Mouse (Mus musculus): ENCODE results near the gene Tpo. TPM values are rescaled to one million over a fixed set of nuclear protein-coding genes. Genes with fewer than 3 reads are reported as not detected.

Tpo gene
- polyA plus RNA-seq, 1 experiment from 2014 or later: not detected

DNA sequence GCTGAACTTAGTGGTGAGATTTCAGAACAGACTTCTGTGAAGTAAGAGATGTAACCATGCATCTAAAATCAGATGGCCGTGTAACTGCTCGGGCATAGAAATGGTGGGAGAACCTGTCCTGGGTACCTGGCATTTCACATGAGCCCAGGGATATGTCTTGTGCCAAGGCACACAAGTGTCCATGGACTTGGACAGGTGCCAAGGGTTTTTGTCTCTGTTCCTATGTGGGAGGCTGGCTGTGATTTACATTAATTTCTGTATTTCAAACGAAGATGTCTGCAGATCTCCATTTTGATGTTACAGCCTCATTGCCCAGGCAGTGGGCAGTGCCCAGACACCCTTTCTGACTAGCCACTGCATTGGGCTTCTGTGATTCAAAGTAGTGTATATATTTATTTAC is 115.3 kb downstream of the Tpo start:
- no peak overlapping the region for H3K27ac ChIP-seq (replicated peaks in 1 of 2; ENCODE audit: control insufficient read depth in 1 of 2, insufficient read depth in 1 of 2, low read depth in 2 of 2, low read length in 2 of 2)
- H3K9ac ChIP-seq (ENCODE audit: low read length): no peak overlapping the region
- no peak overlapping the region for H3K4me2 ChIP-seq (ENCODE audit: low read length)
- peaks cover 70% of the 10 kb centered on the region for H3K36me3 ChIP-seq (ENCODE audit: control insufficient read depth, insufficient read depth, low read length)
- 86% methylated on average over 3 of the region's 3 CpGs for WGBS
- no peaks in the 10 kb centered on the region for H3K9me3 ChIP-seq (ENCODE audit: control insufficient read depth, low read length)
- no peaks in the 10 kb centered on the region for H3K4me1 ChIP-seq (ENCODE audit: control insufficient read depth in 2 of 2, insufficient read depth in 2 of 2, low read length in 2 of 2)
- no peaks in the 10 kb centered on the region for H3K27me3 ChIP-seq (ENCODE audit: control insufficient read depth, insufficient read depth, low read length)
- H3K4me3 ChIP-seq (ENCODE audit: control insufficient read depth in 1 of 2, insufficient read depth in 1 of 2, low read depth in 1 of 2, low read length in 2 of 2): no peak overlapping the region
- no peak for ATAC-seq (ENCODE audit: insufficient number of reproducible peaks, insufficient read depth, low FRiP score, low read depth)

GRCm38 (mm10) chr12:30015501-30015900 is 116.9 kb downstream of the Tpo start:
- Histone ChIP-seq H3K9me3 (ENCODE audit: control insufficient read depth, low read length) (no peaks in the 10 kb centered on the region), H3K4me1 (ENCODE audit: control insufficient read depth in 2 of 2, insufficient read depth in 2 of 2, low read length in 2 of 2) (no peaks in the 10 kb centered on the region), H3K36me3 (ENCODE audit: control insufficient read depth, insufficient read depth, low read length) (peaks cover 84% of the 10 kb centered on the region), H3K4me2 (ENCODE audit: low read length) (no peak overlapping the region), H3K4me3 (ENCODE audit: control insufficient read depth in 1 of 2, insufficient read depth in 1 of 2, low read depth in 1 of 2, low read length in 2 of 2) (no peak overlapping the region), H3K9ac (ENCODE audit: low read length) (no peak overlapping the region), H3K27ac (replicated peaks in 1 of 2; ENCODE audit: control insufficient read depth in 1 of 2, insufficient read depth in 1 of 2, low read depth in 2 of 2, low read length in 2 of 2) (no peak overlapping the region), H3K27me3 (ENCODE audit: control insufficient read depth, insufficient read depth, low read length) (no peaks in the 10 kb centered on the region)
- WGBS: 86% methylated on average over 9 of the region's 9 CpGs
- ATAC-seq (ENCODE audit: insufficient number of reproducible peaks, insufficient read depth, low FRiP score, low read depth): no peak

DNA sequence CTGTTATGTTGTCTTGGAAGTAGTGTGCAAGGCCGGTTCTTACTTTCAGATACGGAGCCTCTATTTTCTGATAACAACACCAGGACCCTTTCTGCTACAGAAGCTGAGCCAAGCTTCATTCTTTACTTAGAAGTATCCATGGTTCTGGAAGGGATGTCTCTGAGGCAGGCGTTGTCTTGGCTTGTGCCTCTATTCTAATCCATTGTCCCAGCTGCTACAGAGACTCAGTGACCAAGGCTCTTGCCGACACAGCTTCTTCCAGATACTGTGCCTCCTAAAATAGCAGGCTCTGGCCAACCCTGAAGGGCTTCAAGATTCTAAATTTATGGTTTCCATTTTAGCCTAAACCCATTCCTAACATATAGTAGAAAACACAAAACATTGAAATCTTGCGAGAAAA is 123.7 kb downstream of the Tpo start:
- H3K36me3 ChIP-seq (ENCODE audit: control insufficient read depth, insufficient read depth, low read length): peaks cover 90% of the 10 kb centered on the region
- H3K4me1 ChIP-seq (ENCODE audit: control insufficient read depth in 2 of 2, insufficient read depth in 2 of 2, low read length in 2 of 2): no peaks in the 10 kb centered on the region
- no peak for ATAC-seq (ENCODE audit: insufficient number of reproducible peaks, insufficient read depth, low FRiP score, low read depth)

DNA sequence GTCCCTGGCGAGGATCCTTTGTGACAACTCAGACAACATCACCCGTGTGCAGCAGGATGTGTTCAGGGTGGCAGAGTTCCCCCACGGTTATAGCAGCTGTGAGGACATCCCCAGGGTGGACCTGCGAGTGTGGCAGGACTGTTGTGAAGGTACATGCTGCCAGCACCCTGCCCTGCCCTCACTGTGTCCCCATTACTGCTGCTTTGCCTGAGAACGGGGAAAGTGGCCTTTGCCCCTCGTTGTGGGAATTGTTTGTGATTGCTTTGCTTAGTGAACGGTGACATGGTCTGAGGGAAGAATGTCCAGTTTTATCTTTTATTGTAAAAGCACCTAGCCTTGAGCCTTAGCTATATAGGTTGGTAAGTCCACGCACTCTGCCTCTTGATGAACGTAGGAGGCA is 125.8 kb downstream of the Tpo start:
- Histone ChIP-seq H3K4me1 (ENCODE audit: control insufficient read depth in 2 of 2, insufficient read depth in 2 of 2, low read length in 2 of 2) (no peaks in the 10 kb centered on the region), H3K36me3 (ENCODE audit: control insufficient read depth, insufficient read depth, low read length) (peaks cover 90% of the 10 kb centered on the region), H3K4me3 (ENCODE audit: control insufficient read depth in 1 of 2, insufficient read depth in 1 of 2, low read depth in 1 of 2, low read length in 2 of 2) (no peak overlapping the region), H3K27me3 (ENCODE audit: control insufficient read depth, insufficient read depth, low read length) (no peaks in the 10 kb centered on the region), H3K9me3 (ENCODE audit: control insufficient read depth, low read length) (no peaks in the 10 kb centered on the region), H3K9ac (ENCODE audit: low read length) (no peak overlapping the region), H3K4me2 (ENCODE audit: low read length) (no peak overlapping the region), H3K27ac (replicated peaks in 1 of 2; ENCODE audit: control insufficient read depth in 1 of 2, insufficient read depth in 1 of 2, low read depth in 2 of 2, low read length in 2 of 2) (no peak overlapping the region)
- ATAC-seq (ENCODE audit: insufficient number of reproducible peaks, insufficient read depth, low FRiP score, low read depth): no peak
- WGBS: 82% methylated on average over 9 of the region's 9 CpGs

More for the DNA sequence above, 123.7 kb downstream of the Tpo start:
- Histone ChIP-seq H3K27me3 (ENCODE audit: control insufficient read depth, insufficient read depth, low read length) (no peaks in the 10 kb centered on the region), H3K9me3 (ENCODE audit: control insufficient read depth, low read length) (no peaks in the 10 kb centered on the region), H3K4me3 (ENCODE audit: control insufficient read depth in 1 of 2, insufficient read depth in 1 of 2, low read depth in 1 of 2, low read length in 2 of 2) (no peak overlapping the region), H3K4me2 (ENCODE audit: low read length) (no peak overlapping the region), H3K27ac (replicated peaks in 1 of 2; ENCODE audit: control insufficient read depth in 1 of 2, insufficient read depth in 1 of 2, low read depth in 2 of 2, low read length in 2 of 2) (no peak overlapping the region), H3K9ac (ENCODE audit: low read length) (no peak overlapping the region)
- 67% methylated on average over 5 of the region's 5 CpGs for WGBS

Other genes with a start within 250 kb of the Tpo start
- 92.0 and 95.4 TPM in 2 replicates for gene Pxdn, start 195.0 kb downstream of the Tpo start, polyA plus RNA-seq (2014; fragmentation: Nextera tagmentation; extraction: Ambion mirVana)
- gene Sntg2, start 240.8 kb upstream of the Tpo start, polyA plus RNA-seq (2014; fragmentation: Nextera tagmentation; extraction: Ambion mirVana): 4.3 and 5.1 TPM in 2 replicates

Measured in heart, embryonic 14.5 days (tissue).